Mouse (Mus musculus) olfactory bulb, adult 2 months (tissue): ENCODE results near the gene Dnah2.

Source experiments
- CTCF ChIP-seq: fragments of 200-500 bp; IDR thresholded peaks from 2 replicates; pipeline ENCODE4 v1.5.1; 2012; ENCODE audit warnings: low read depth, mild to moderate bottlenecking, low read length, moderate library complexity; ENCODE audit not compliant: insufficient read depth
- POLR2A ChIP-seq: fragments of 200-500 bp; IDR thresholded peaks from 2 replicates; pipeline ENCODE4 v1.6.1; 2012; ENCODE audit warnings: mild to moderate bottlenecking, low read depth, low read length, moderate library complexity; ENCODE audit not compliant: insufficient read depth

- TF ChIP-seq CTCF: no peak
- no peak for TF ChIP-seq POLR2A
Observed at GRCm38 (mm10) chr11:69389531-69390399, 159.1 kb downstream of the Dnah2 start.
